Mouse (Mus musculus): ENCODE results near the gene Dnm3. TPM values are rescaled to one million over a fixed set of nuclear protein-coding genes. Genes with fewer than 3 reads are reported as not detected.

The Dnm3 gene
- polyA plus RNA-seq, 1 experiment from 2014 or later, result 71.6 TPM

DNA sequence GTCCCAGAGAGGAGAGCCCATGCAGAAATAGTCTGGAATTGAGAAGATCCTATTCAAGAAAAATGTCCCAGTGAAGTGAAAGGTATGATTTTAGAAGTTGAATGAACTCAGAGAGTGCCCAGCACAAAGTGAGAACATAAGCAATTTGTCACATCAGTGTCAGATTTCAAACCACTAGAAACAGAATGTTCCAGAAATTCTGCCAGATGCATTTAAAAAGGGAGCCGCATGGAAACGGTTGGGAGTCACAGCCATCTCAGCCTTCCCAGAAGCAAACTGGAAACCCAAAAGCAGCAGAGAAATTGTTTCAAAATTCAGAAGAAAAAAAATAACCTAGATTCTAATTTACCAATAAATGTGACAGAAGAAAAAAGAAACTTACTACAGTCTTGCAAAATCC, 154.7 kb downstream of the Dnm3 start:
- ATAC-seq (ENCODE audit: low FRiP score), result no peak
- WGBS, result 71% methylated on average over 2 of the region's 2 CpGs
- no peaks in the 10 kb centered on the region for H3K4me1 ChIP-seq (replicated peaks; ENCODE audit: control insufficient read depth, insufficient read depth, low read length)
- no peak overlapping the region for H3K4me3 ChIP-seq (replicated peaks; ENCODE audit: low read length)
- H3K27me3 ChIP-seq (ENCODE audit: control insufficient read depth, insufficient read depth, low read length), result no peaks in the 10 kb centered on the region
- H3K9me3 ChIP-seq (ENCODE audit: control insufficient read depth, low read length), result no peaks in the 10 kb centered on the region
- H3K9ac ChIP-seq, result no peak overlapping the region
- no peak for DNase-seq (ENCODE audit: low spot score)
- no peak overlapping the region for H3K27ac ChIP-seq
- H3K36me3 ChIP-seq (replicated peaks; ENCODE audit: control insufficient read depth, insufficient read depth), result peaks cover 5% of the 10 kb centered on the region
- no peak overlapping the region for H3K4me2 ChIP-seq (replicated peaks)

DNA sequence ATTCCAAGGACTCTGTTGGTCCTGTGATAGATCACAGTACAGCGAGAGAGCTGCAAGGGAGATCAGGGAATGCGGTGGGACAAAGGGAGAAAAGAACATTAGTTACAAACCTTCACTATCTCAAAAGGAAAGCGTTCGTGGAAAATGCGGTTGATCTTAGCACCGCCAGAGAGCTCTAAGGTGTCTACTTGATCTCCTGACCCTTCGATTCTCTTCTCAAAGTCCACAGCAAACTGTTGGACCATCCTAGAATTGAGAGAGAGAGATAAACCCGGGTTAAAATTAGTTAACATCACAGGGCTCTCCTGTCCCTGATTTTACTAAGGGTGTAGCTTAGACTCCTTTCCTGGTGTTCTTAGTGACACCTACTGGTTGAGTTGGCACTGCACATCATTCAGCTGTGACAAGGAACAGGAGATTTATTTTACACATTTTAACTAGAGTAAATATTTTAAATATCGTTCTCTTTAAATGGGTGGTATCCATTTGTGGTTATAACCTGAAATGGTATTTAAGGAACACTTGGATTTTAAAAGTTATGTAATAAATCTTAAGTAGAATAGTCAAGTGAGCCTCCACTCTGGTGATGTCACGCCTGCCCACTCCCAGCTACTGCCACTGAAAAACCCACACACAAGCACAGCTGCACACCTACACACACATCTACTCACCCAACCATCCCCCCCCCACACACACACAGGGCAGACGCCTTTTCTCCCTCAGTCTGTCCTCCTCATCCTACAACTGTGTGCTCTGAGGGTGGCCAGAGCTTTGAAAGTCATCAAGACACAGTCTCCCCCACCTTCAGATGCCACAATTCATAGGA, 164.2 kb downstream of the Dnm3 start:
- no peaks in the 10 kb centered on the region for H3K9me3 ChIP-seq (ENCODE audit: control insufficient read depth, low read length)
- H3K4me1 ChIP-seq (replicated peaks; ENCODE audit: control insufficient read depth, insufficient read depth, low read length), result no peaks in the 10 kb centered on the region; the same call in 1 of the 2 replicates
- no peak overlapping the region for H3K4me3 ChIP-seq (replicated peaks; ENCODE audit: low read length)
- H3K27me3 ChIP-seq (ENCODE audit: control insufficient read depth, insufficient read depth, low read length), result no peaks in the 10 kb centered on the region
- peaks cover 16% of the 10 kb centered on the region for H3K36me3 ChIP-seq (replicated peaks; ENCODE audit: control insufficient read depth, insufficient read depth)
- H3K4me2 ChIP-seq (replicated peaks), result peak overlapping the region; percentile 33
- peak overlapping the region; percentile 48; the same call in 1 of the 2 replicates for H3K9ac ChIP-seq
- DNase-seq (ENCODE audit: low spot score) (peak; percentile 86), ATAC-seq (ENCODE audit: low FRiP score) (peak; percentile 91)
- no peak overlapping the region for H3K27ac ChIP-seq
- 29% methylated on average over 11 of the region's 11 CpGs for WGBS

DNA sequence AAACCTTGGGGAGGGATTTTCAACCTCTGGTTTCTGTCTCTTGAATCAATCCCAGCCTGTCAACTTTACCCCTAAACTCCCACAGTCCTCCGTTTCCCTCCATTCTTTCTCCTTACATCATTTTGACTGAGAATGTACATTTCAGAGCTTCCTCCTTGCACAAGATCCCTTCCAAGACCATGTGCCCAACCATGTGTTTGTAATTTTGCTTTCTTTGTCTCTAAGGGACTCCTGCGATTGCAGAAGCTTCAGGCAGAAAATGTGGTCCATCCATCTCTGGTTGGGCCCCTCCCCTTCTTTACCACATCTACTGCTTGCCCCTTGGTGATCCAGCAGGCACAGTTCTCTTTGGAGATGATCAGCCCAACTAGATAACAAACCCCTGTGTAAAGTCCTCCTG, 165.2 kb downstream of the Dnm3 start:
- no peak overlapping the region for H3K4me3 ChIP-seq (replicated peaks; ENCODE audit: low read length)
- H3K27me3 ChIP-seq (ENCODE audit: control insufficient read depth, insufficient read depth, low read length), result no peaks in the 10 kb centered on the region
- 77% methylated on average over 2 of the region's 2 CpGs for WGBS
- ATAC-seq (ENCODE audit: low FRiP score) (no peak), DNase-seq (ENCODE audit: low spot score) (no peak)
- H3K36me3 ChIP-seq (replicated peaks; ENCODE audit: control insufficient read depth, insufficient read depth), result peaks cover 10% of the 10 kb centered on the region
- no peaks in the 10 kb centered on the region; the same call in 1 of the 2 replicates for H3K4me1 ChIP-seq (replicated peaks; ENCODE audit: control insufficient read depth, insufficient read depth, low read length)
- no peak overlapping the region for H3K4me2 ChIP-seq (replicated peaks)
- no peak overlapping the region for H3K9ac ChIP-seq
- H3K9me3 ChIP-seq (ENCODE audit: control insufficient read depth, low read length), result no peaks in the 10 kb centered on the region
- H3K27ac ChIP-seq, result no peak overlapping the region

DNA sequence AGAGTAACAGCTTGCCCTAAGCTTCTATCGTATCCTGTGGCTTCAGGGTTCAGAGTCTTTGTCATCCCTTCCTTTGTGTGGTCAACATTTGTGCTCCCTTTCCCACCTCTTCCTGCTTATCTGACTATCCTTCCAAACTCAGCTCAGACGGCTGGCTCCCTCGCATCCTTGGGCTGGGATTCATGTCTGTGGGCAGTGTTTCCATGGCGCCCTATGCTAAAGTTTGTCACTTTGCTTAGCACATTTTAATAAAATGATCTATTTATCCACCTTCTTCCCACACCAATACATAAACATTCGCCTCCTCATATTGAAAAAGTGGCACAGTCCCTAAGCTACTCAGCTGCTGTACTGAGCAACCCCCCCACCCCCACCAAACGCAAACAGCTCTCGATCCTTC, 165.7 kb downstream of the Dnm3 start:
- ATAC-seq (ENCODE audit: low FRiP score), result no peak
- no peaks in the 10 kb centered on the region for H3K27me3 ChIP-seq (ENCODE audit: control insufficient read depth, insufficient read depth, low read length)
- no peaks in the 10 kb centered on the region for H3K9me3 ChIP-seq (ENCODE audit: control insufficient read depth, low read length)
- H3K4me2 ChIP-seq (replicated peaks), result no peak overlapping the region
- no peak for DNase-seq (ENCODE audit: low spot score)
- peaks cover 15% of the 10 kb centered on the region for H3K36me3 ChIP-seq (replicated peaks; ENCODE audit: control insufficient read depth, insufficient read depth)
- no peaks in the 10 kb centered on the region; the same call in 1 of the 2 replicates for H3K4me1 ChIP-seq (replicated peaks; ENCODE audit: control insufficient read depth, insufficient read depth, low read length)
- H3K4me3 ChIP-seq (replicated peaks; ENCODE audit: low read length), result no peak overlapping the region
- WGBS, result 81% methylated on average over 7 of the region's 7 CpGs
- H3K27ac ChIP-seq, result no peak overlapping the region
- no peak overlapping the region for H3K9ac ChIP-seq

DNA sequence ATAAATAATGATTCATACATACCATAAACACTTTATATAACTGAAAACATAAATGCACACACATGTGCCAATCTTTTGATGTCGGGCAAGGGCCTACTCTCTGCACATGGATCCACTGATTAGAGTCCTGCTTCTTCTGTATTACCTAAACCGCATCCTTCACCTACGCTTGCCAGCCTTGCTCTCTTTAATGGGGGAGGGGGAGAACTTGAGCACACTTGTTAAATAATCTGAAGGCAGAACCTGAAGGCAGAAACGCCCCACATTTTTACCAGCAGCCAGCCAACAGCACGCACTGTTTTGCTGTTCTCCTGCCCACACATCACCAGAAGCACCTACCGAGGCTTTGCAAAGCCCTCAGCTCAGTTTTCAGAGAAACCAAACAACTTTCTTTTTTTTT, 172.6 kb downstream of the Dnm3 start:
- Histone ChIP-seq H3K4me2 (replicated peaks) (no peak overlapping the region), H3K36me3 (replicated peaks; ENCODE audit: control insufficient read depth, insufficient read depth) (peaks cover 16% of the 10 kb centered on the region), H3K9me3 (ENCODE audit: control insufficient read depth, low read length) (no peaks in the 10 kb centered on the region), H3K4me1 (replicated peaks; ENCODE audit: control insufficient read depth, insufficient read depth, low read length) (no peaks in the 10 kb centered on the region), H3K4me3 (replicated peaks; ENCODE audit: low read length) (no peak overlapping the region), H3K9ac (no peak overlapping the region), H3K27ac (no peak overlapping the region), H3K27me3 (ENCODE audit: control insufficient read depth, insufficient read depth, low read length) (no peaks in the 10 kb centered on the region)
- WGBS, result 85% methylated on average over 6 of the region's 6 CpGs
- ATAC-seq (ENCODE audit: low FRiP score) (no peak), DNase-seq (ENCODE audit: low spot score) (no peak)

DNA sequence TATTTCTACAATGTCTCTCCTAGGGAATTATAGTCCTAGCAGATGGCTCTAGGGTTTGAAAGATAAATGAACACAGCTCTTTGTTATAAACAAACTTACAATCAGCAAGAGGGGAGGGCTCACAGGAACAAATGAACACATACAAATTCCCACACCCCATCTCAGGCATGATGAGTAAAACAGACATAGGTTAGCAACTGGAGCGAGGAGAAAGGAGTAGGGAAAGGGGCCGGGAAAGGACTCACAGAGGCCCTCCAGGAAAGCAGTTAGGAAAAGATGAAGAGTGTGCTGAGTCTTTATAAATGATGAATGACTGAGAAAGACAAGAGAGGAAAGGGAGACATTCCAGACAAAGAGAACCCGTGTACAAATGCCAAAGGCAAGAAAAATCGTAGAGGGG, 175.4 kb downstream of the Dnm3 start:
- Histone ChIP-seq H3K27ac (no peak overlapping the region), H3K36me3 (replicated peaks; ENCODE audit: control insufficient read depth, insufficient read depth) (peaks cover 5% of the 10 kb centered on the region; the same call in 1 of the 2 replicates), H3K4me1 (replicated peaks; ENCODE audit: control insufficient read depth, insufficient read depth, low read length) (no peaks in the 10 kb centered on the region), H3K4me2 (replicated peaks) (no peak overlapping the region), H3K9ac (no peak overlapping the region), H3K9me3 (ENCODE audit: control insufficient read depth, low read length) (no peaks in the 10 kb centered on the region), H3K4me3 (replicated peaks; ENCODE audit: low read length) (no peak overlapping the region), H3K27me3 (ENCODE audit: control insufficient read depth, insufficient read depth, low read length) (no peaks in the 10 kb centered on the region)
- 61% methylated on average over 4 of the region's 4 CpGs for WGBS
- no peak for ATAC-seq (ENCODE audit: low FRiP score)
- no peak for DNase-seq (ENCODE audit: low spot score)

DNA sequence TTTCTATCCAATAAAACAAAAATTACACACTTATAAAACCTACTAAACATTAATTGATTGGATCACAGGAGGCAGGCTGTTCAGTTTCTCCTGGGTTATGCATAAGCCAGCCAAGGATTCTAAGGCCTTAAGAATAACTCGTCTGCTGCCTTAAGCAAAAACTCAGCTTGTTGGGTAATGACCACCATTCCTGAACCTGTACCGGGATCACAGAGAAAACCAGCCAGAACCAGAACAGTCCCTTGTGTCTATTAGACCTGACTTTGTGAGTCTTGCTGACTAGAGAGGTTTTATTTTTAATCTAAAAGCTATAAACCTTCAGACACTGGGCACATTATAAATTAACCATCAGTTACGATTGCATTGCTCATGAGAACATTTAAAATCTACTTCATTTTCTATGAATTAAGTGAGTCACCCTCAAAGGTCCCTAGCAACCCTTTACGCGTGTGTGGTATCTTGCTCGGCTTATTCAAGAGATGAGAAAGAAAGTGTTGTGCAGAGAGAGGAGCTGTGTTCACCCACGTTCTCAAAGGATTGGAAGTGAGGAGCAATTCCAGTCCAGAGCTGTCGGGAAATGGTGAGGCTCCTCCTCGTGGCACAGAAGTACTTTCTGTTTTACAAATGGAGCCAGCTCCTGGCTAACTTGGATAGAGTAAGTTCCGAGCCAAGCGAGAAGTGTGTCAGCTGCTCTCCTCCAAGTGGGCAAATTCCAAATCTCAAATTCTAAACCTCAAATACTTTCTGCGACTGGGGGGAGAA, 178.1 kb downstream of the Dnm3 start:
- H3K27ac ChIP-seq, result no peak overlapping the region
- no peaks in the 10 kb centered on the region for H3K4me1 ChIP-seq (replicated peaks; ENCODE audit: control insufficient read depth, insufficient read depth, low read length)
- no peak overlapping the region for H3K9ac ChIP-seq
- 76% methylated on average over 12 of the region's 12 CpGs for WGBS
- no peaks in the 10 kb centered on the region for H3K27me3 ChIP-seq (ENCODE audit: control insufficient read depth, insufficient read depth, low read length)
- no peaks in the 10 kb centered on the region for H3K9me3 ChIP-seq (ENCODE audit: control insufficient read depth, low read length)
- peaks cover 8% of the 10 kb centered on the region; the same call in 1 of the 2 replicates for H3K36me3 ChIP-seq (replicated peaks; ENCODE audit: control insufficient read depth, insufficient read depth)
- no peak for DNase-seq (ENCODE audit: low spot score)
- H3K4me2 ChIP-seq (replicated peaks), result no peak overlapping the region
- no peak for ATAC-seq (ENCODE audit: low FRiP score)
- H3K4me3 ChIP-seq (replicated peaks; ENCODE audit: low read length), result no peak overlapping the region

DNA sequence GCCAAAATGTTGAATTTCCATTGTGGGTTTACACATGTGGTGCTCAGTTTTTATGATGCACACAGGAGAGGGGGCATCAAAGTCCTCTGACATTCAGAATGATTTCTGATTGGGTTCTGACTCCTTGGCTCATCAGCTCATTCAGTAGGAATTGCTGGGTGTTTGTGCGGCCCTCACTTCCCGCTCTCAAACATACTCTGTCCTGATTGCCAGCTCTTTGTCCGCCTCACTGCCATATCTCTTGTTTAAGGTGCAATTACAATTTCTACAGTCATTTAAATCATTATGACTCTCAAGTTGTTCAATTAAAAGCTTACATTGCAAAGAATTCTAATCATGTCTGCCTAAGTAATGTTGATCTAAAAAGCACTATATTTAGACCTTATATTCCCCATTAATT, 179.3 kb downstream of the Dnm3 start:
- Histone ChIP-seq H3K4me2 (replicated peaks) (no peak overlapping the region), H3K9me3 (ENCODE audit: control insufficient read depth, low read length) (no peaks in the 10 kb centered on the region), H3K4me1 (replicated peaks; ENCODE audit: control insufficient read depth, insufficient read depth, low read length) (no peaks in the 10 kb centered on the region), H3K27me3 (ENCODE audit: control insufficient read depth, insufficient read depth, low read length) (no peaks in the 10 kb centered on the region), H3K4me3 (replicated peaks; ENCODE audit: low read length) (no peak overlapping the region), H3K27ac (no peak overlapping the region), H3K9ac (no peak overlapping the region), H3K36me3 (replicated peaks; ENCODE audit: control insufficient read depth, insufficient read depth) (peaks cover 8% of the 10 kb centered on the region; the same call in 1 of the 2 replicates)
- no peak for DNase-seq (ENCODE audit: low spot score)
- no peak for ATAC-seq (ENCODE audit: low FRiP score)
- 86% methylated on average over 3 of the region's 3 CpGs for WGBS

DNA sequence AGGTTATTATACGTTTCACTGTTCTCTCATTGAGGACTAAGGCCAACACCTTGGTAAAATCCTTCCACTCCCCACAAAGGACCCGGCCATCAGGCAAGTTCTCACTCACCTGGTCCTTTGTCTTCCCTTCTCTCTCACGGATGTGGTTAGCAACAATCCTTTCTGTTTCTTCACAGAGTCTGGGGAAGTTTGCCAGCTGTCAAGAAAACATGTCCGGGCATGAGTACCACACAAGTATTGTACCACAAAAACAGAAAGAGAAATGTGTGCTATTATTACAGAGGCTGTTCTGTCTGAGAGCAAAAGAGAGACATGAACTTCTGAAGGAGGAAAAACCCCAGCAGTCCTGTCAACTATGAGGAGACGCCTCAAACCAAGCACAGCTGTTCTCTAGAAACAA, 182.4 kb downstream of the Dnm3 start:
- H3K9ac ChIP-seq, result no peak overlapping the region
- H3K4me2 ChIP-seq (replicated peaks), result no peak overlapping the region
- H3K9me3 ChIP-seq (ENCODE audit: control insufficient read depth, low read length), result no peaks in the 10 kb centered on the region
- no peak overlapping the region for H3K27ac ChIP-seq
- H3K4me1 ChIP-seq (replicated peaks; ENCODE audit: control insufficient read depth, insufficient read depth, low read length), result no peaks in the 10 kb centered on the region
- H3K4me3 ChIP-seq (replicated peaks; ENCODE audit: low read length), result no peak overlapping the region
- no peak for DNase-seq (ENCODE audit: low spot score)
- no peak for ATAC-seq (ENCODE audit: low FRiP score)
- WGBS, result 85% methylated on average over 5 of the region's 5 CpGs
- peaks cover 13% of the 10 kb centered on the region; the same call in 1 of the 2 replicates for H3K36me3 ChIP-seq (replicated peaks; ENCODE audit: control insufficient read depth, insufficient read depth)
- H3K27me3 ChIP-seq (ENCODE audit: control insufficient read depth, insufficient read depth, low read length), result no peaks in the 10 kb centered on the region
